Mouse (Mus musculus): ENCODE measurements around the gene Pmvk. TPM values are rescaled to one million over a fixed set of nuclear protein-coding genes. Genes with fewer than 3 reads are reported as not detected.

The Pmvk gene
- polyA plus RNA-seq, 1 experiment from 2014 or later, result 62.7 TPM

DNA sequence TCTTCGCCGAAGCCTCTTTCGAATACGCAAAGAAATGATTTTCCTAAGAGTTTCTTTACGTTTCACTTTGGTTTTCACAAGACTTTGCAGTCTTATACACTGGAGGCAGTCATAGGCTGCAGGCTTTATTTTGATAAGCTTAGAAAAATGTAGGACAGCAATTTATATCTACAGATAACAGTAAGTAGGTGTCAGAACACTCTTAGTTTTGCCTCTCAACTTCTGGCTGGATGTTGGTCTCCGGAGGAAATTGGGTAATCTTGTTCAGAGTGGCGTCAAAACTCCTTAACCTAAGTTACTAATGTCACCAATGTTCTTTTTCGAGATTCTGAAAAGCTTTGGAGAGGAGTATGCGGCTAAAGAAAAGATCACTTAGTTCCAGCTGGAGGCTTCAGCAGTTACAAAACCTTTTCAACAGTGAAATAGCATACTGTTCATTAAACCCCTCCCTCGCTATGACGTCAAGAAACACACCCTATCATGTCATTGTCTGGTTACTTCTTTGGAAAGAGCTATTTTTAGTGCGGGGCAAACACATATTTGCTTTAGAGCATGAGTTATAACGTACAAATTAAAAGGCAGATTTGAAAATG lies 4.1 kb downstream of the Pmvk start:
- Histone ChIP-seq H3K4me1 (replicated peaks) (peaks cover 12% of the 10 kb centered on the region), H3K9ac (no peak overlapping the region), H3K4me2 (replicated peaks) (peak overlapping the region; percentile 80), H3K4me3 (replicated peaks) (peak overlapping the region; percentile 61), H3K27ac (peak overlapping the region; percentile 37; the same call in 1 of the 2 replicates), H3K27me3 (replicated peaks) (no peaks in the 10 kb centered on the region), H3K36me3 (no peaks in the 10 kb centered on the region), H3K9me3 (no peaks in the 10 kb centered on the region)
- 47% methylated on average over 13 of the region's 13 CpGs for WGBS
- ATAC-seq, result peak; percentile 65

DNA sequence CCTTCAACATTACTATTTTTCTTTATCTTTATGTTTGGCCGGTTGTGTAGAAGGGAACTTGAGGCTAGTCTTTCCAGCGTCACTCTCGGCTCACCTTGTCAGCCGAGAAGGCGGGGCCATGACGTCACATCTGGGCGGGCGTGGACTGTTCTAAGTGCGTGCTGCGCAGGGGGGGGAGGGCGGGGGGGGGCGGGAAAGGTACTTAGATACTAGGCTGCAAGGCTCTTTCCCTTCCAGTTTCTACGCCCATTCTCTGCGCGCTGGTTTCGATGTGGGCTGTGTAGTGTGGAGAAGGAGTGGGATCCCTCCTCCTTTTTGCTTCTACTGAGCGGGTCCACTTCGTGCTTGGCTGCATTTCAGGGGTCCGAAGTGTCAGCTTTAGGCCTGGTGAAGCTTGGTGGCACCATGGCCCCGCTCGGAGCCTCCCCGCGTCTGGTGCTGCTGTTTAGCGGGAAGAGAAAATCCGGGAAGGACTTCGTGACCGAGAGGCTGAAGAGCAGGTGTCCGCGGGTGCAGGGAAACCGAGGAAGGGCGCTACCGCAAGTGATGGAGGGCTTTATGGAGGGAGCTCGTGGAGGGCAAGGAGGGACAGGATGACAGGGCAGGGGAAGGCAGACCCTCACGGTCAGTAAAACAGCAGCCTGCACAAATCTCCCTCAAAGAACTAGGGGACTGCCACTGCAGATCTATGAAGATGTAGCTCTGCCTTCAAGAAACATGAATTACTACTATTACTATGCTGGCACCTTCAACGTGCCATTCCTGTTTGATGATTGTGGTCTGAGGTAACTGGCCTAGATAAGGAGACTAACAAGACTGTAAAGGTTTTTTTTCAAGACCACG lies 4.8 kb downstream of the Pmvk start:
- Histone ChIP-seq H3K9ac (peak overlapping the region; percentile 63), H3K4me2 (replicated peaks) (peak overlapping the region; percentile 80), H3K4me1 (replicated peaks) (peaks cover 12% of the 10 kb centered on the region), H3K27me3 (replicated peaks) (no peaks in the 10 kb centered on the region), H3K4me3 (replicated peaks) (peak overlapping the region; percentile 61), H3K27ac (peak overlapping the region; percentile 87), H3K9me3 (no peaks in the 10 kb centered on the region), H3K36me3 (no peaks in the 10 kb centered on the region)
- under 1% methylated on average over 36 of the region's 36 CpGs for WGBS
- peak; percentile 92 for ATAC-seq

DNA sequence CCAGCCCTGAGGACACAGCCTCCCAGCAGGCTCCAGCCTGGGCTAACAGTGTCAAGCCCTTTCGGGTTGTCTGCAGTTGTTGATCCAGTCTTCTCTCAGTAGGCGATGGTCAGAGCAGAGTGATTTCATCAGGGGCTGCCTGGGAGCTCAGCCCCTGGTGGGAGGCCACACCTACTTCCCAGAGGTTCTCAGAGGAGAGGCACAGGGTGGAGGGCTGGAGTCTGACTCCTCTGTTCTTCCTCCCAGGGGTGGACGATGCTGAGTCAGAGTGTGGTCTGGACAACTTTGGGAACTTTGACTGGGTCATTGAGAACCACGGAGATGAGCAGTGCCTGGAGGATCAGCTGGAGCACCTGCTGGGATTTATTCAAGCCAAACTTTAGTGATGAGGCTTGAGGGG lies 13.9 kb downstream of the Pmvk start:
- H3K27me3 ChIP-seq (replicated peaks), result no peaks in the 10 kb centered on the region
- no peak overlapping the region for H3K9ac ChIP-seq
- no peak overlapping the region for H3K4me3 ChIP-seq (replicated peaks)
- H3K27ac ChIP-seq, result no peak overlapping the region
- no peak overlapping the region for H3K4me2 ChIP-seq (replicated peaks)
- no peaks in the 10 kb centered on the region for H3K4me1 ChIP-seq (replicated peaks)
- H3K36me3 ChIP-seq, result no peaks in the 10 kb centered on the region
- no peaks in the 10 kb centered on the region for H3K9me3 ChIP-seq
- 61% methylated on average over 4 of the region's 4 CpGs for WGBS
- ATAC-seq, result no peak

DNA sequence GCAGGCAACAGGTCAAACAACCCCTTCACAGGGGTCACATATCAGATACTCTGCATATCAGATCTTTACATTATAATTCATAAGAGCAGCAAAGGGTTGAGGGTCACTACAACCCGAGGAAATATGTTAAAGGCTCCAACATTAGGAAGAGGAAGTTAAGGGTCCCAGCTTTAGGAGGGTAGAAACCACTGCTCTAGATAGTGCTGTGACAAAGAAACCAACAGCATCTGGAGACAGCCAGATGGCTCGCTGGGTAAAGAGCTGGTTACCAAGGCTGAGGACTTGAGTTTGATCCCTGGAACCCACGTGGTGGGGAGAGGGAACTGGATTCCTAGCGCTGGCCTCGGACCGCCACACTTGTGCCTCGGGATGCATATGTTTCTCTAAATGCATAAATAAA lies 17.9 kb downstream of the Pmvk start:
- Histone ChIP-seq H3K9ac (no peak overlapping the region), H3K36me3 (no peaks in the 10 kb centered on the region), H3K4me3 (replicated peaks) (no peak overlapping the region), H3K27me3 (replicated peaks) (no peaks in the 10 kb centered on the region), H3K9me3 (no peaks in the 10 kb centered on the region), H3K4me1 (replicated peaks) (no peaks in the 10 kb centered on the region), H3K4me2 (replicated peaks) (no peak overlapping the region), H3K27ac (no peak overlapping the region)
- WGBS, result 72% methylated on average over 7 of the region's 7 CpGs
- ATAC-seq, result no peak

DNA sequence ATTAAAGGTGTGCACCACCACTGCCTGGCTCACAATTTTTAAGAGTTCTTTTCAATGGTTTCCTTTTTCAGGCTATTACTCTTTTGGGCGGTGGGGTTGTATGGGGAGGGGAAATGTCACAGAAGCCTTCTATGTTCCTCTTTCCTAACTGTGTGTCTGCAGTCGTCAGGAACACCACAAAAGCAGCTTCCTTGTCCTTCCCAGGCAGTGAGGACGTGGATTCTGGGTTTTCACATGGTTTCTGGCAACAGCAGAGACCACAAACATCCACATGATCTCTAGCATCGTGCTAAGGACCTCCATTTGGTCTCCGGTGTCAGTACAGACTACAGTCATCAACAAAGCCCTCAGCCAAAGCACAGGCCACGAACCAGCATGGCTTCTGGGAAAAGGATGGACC lies 19.5 kb downstream of the Pmvk start:
- no peaks in the 10 kb centered on the region for H3K9me3 ChIP-seq
- WGBS, result 81% methylated on average over 6 of the region's 6 CpGs
- H3K27ac ChIP-seq, result no peak overlapping the region
- H3K4me1 ChIP-seq (replicated peaks), result no peaks in the 10 kb centered on the region
- H3K27me3 ChIP-seq (replicated peaks), result no peaks in the 10 kb centered on the region
- ATAC-seq, result no peak
- no peak overlapping the region for H3K4me2 ChIP-seq (replicated peaks)
- H3K36me3 ChIP-seq, result no peaks in the 10 kb centered on the region
- H3K9ac ChIP-seq, result no peak overlapping the region
- no peak overlapping the region for H3K4me3 ChIP-seq (replicated peaks)

DNA sequence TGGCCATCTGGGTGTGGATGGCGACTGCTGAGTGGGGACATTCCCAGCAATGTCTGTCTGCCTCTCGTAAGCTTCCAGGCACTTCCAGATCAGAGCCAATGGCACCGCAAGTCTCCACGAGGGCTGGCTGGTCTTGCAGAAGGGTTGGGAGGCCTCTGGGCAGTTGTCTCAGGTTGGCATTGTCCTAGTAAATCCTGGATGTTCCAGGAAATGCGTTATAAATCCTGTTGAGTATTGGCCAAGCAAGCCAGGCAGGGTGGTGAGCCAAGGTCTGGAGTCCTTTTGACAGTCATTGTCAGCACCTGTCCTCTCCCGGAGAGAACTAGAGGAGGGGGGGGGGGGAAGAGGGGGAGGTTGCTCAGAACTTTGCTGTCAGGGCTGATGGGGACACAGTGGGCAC lies 24.7 kb downstream of the Pmvk start:
- WGBS, result 68% methylated on average over 6 of the region's 6 CpGs
- H3K27me3 ChIP-seq (replicated peaks), result no peaks in the 10 kb centered on the region
- ATAC-seq, result no peak
- H3K4me1 ChIP-seq (replicated peaks), result no peaks in the 10 kb centered on the region
- H3K9ac ChIP-seq, result no peak overlapping the region
- no peaks in the 10 kb centered on the region for H3K9me3 ChIP-seq
- no peak overlapping the region for H3K4me3 ChIP-seq (replicated peaks)
- no peaks in the 10 kb centered on the region for H3K36me3 ChIP-seq
- H3K27ac ChIP-seq, result no peak overlapping the region
- no peak overlapping the region for H3K4me2 ChIP-seq (replicated peaks)

DNA sequence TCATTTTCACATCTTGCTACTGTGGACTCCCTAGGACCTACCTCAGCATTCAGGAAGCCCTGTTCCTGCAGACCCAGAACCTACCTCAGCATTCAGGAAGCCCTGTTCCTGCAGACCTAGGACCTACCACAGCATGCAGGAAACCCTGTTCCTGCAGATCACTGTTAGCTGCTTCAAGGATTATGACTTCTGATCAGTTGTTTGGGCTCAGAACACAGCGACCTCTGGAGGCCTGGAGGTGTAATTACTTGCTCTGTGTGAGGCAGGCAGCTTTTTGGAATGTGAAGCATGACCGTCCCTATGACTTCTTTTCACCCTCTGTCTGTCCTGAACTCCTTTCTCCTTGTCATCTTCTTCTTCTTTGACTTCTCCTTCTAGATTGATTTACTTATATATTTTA lies 27.1 kb downstream of the Pmvk start:
- Histone ChIP-seq H3K9ac (no peak overlapping the region), H3K36me3 (no peaks in the 10 kb centered on the region), H3K27ac (no peak overlapping the region), H3K4me2 (replicated peaks) (no peak overlapping the region), H3K4me3 (replicated peaks) (no peak overlapping the region), H3K9me3 (no peaks in the 10 kb centered on the region), H3K4me1 (replicated peaks) (no peaks in the 10 kb centered on the region), H3K27me3 (replicated peaks) (no peaks in the 10 kb centered on the region)
- WGBS, result 43% methylated on average over 2 of the region's 2 CpGs
- no peak for ATAC-seq

DNA sequence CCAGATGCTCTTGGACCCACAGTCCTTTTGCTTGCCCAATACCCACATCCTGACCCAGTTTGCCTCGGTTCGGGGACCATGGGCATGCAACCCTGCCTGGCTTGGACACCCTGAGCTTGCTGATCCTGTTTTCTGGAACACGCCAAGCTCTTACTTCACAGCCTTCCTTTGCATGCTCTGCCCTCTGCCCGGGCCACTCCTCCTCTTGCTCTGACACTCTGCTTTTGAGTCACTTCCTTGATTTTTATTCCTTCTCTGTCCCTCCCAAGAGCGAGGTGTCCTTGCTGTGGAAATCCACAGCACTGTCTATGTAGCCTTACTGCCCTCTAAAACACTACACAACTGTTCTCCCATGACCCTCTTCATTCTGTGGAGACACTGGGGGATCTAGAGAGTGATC lies 27.9 kb downstream of the Pmvk start:
- WGBS, result 76% methylated on average over 5 of the region's 5 CpGs
- ATAC-seq, result no peak; the same call in 1 of the 2 replicates
- Histone ChIP-seq H3K4me1 (replicated peaks) (no peaks in the 10 kb centered on the region), H3K9ac (no peak overlapping the region), H3K4me2 (replicated peaks) (no peak overlapping the region), H3K4me3 (replicated peaks) (no peak overlapping the region), H3K9me3 (no peaks in the 10 kb centered on the region), H3K27me3 (replicated peaks) (no peaks in the 10 kb centered on the region), H3K36me3 (no peaks in the 10 kb centered on the region), H3K27ac (no peak overlapping the region)

DNA sequence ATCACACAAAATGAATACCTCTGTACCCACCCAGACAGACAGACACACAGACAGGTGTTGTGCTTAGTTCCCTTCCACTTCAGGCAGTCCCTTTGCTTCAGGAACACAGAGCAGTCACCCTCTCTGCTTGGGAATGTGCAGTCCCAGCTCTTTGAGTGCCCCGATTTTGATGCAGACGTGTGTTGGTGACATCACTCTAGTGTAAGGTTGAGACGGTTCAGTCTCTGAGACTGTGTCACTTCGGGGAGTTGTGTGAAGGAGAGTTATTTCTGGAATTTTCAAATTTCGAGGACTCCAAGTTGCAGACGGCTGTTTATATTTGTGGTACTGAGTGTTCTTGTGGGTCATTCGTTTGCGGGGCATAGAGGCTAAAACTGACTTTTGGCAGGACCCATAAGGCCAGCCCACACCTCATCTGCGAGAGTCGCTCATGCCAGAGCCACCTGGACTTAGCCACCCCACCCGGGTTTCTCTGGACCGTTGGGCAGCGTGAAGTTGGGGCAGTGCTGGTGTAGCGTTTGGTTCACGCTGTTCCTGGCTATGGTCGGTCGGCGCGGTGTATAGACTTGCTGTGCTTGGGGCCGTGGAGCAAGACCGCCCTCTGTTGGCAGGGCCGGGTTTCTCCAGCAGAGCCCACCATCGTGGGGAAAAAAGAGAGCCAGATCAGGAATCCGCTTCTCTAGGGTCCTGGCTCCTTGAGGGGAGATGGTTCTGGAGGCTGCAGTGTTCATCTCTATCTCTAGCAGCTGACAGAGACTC lies 30.6 kb downstream of the Pmvk start:
- Histone ChIP-seq H3K9me3 (no peaks in the 10 kb centered on the region), H3K4me2 (replicated peaks) (peak overlapping the region; percentile 47), H3K36me3 (no peaks in the 10 kb centered on the region), H3K27me3 (replicated peaks) (no peaks in the 10 kb centered on the region), H3K9ac (no peak overlapping the region), H3K4me1 (replicated peaks) (no peaks in the 10 kb centered on the region), H3K4me3 (replicated peaks) (no peak overlapping the region), H3K27ac (no peak overlapping the region)
- ATAC-seq, result peak; percentile 90
- 17% methylated on average over 24 of the region's 24 CpGs for WGBS

DNA sequence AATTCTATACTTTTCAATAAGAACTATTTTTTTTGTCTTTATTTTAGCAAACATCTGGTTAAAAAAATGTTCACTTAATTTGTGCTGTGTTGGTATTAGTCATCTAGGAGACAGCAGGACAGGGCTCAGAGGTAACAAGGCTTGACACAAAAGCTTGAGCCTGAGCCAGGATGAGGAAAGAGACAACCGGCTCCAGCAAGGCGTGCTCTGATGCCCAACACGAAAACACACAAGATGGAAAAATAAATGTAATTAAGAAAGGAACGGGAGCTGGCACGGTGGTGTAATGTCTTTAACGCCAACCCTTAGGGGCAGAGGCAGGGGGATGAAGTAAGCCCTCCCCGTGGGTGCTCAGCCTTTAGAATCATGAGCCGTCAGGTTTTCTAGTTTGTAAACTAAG lies 31.8 kb downstream of the Pmvk start:
- Histone ChIP-seq H3K9ac (no peak overlapping the region), H3K4me2 (replicated peaks) (no peak overlapping the region), H3K27me3 (replicated peaks) (no peaks in the 10 kb centered on the region), H3K9me3 (no peaks in the 10 kb centered on the region), H3K36me3 (no peaks in the 10 kb centered on the region), H3K4me1 (replicated peaks) (no peaks in the 10 kb centered on the region), H3K4me3 (replicated peaks) (no peak overlapping the region), H3K27ac (no peak overlapping the region)
- ATAC-seq, result no peak
- WGBS, result 87% methylated on average over 8 of the region's 8 CpGs

DNA sequence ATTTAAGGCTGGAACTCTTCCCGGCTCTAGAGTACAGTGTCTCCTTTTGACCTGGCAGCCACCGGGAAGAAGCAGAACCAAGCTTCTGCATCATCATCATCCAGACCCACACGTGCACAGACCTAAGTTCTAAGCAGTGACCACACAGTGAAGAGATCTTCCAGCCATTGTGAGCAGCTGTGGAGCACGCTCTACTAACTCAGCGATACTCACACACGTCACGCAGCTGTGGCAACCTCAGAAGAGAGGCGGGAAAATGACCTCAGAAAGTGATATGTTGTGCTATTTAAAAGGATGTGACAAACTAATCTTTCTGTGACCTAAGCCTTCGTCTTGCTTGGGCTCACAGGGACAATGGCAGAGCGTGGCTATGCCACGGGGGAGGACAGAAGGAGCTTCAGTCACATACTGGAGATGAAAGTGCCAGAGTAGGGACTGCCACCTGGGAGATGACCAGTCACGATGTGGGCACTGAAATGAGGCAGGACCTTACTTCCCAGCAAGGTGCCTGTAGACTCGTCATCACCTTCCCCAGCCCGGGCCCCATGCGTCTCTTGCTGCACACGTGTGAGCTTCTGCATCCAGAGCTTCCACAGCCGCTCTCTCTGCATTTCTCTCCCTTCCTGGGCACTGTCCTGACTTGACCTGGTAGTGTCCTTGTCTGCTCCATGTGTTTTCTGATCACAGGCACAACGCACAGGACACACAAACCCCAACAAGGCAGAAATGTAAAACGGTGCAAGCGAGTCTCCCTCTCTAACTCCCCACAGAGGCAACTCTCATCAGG lies 32.8 kb downstream of the Pmvk start:
- 63% methylated on average over 20 of the region's 20 CpGs for WGBS
- no peak overlapping the region for H3K4me2 ChIP-seq (replicated peaks)
- no peaks in the 10 kb centered on the region for H3K9me3 ChIP-seq
- H3K27ac ChIP-seq, result no peak overlapping the region
- H3K4me3 ChIP-seq (replicated peaks), result no peak overlapping the region
- no peak overlapping the region for H3K9ac ChIP-seq
- no peaks in the 10 kb centered on the region for H3K36me3 ChIP-seq
- no peaks in the 10 kb centered on the region for H3K27me3 ChIP-seq (replicated peaks)
- no peaks in the 10 kb centered on the region for H3K4me1 ChIP-seq (replicated peaks)
- ATAC-seq, result no peak

DNA sequence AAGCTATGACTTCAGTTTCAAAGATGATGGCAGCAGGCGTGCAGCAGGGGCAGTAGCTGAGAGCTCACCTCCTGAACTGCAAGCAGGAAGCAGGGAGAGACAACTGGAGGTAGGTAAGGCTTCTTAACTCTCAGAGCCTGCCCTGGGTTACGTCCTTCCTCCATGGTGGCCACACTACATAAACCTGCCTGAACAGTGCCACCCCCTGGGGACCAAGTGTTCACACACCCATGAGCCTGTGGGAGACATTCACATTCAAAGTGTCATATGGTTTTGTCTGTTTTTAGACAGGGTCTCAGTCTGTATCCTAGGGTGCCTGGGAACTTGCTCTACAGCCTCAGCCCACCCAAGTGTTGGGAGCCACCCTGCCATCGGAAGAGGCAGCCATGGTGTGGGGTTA lies 36.4 kb downstream of the Pmvk start:
- Histone ChIP-seq H3K36me3 (no peaks in the 10 kb centered on the region), H3K4me1 (replicated peaks) (no peaks in the 10 kb centered on the region), H3K4me2 (replicated peaks) (no peak overlapping the region), H3K9me3 (no peaks in the 10 kb centered on the region), H3K27ac (no peak overlapping the region), H3K27me3 (replicated peaks) (no peaks in the 10 kb centered on the region), H3K4me3 (replicated peaks) (no peak overlapping the region), H3K9ac (no peak overlapping the region)
- WGBS, result 89% methylated on average over 3 of the region's 3 CpGs
- ATAC-seq, result no peak

All from intestine, embryonic 15.5 days (tissue).